Mouse (Mus musculus): ENCODE results near the gene Tardbp. TPM values are rescaled to one million over a fixed set of nuclear protein-coding genes. Genes with fewer than 3 reads are reported as not detected.

Gene Tardbp
- polyA plus RNA-seq, 1 experiment from 2014 or later, result 80.4 TPM

Other genes starting within 250 kb of the Tardbp start
- 12.2 and 13.4 TPM in 2 replicates for gene Ubiad1, start 182.2 kb downstream of the Tardbp start, polyA plus RNA-seq (2014; fragmentation: Nextera tagmentation; extraction: Ambion mirVana)
- 30.2 and 36.1 TPM in 2 replicates for gene Mtor, start 178.4 kb downstream of the Tardbp start, polyA plus RNA-seq (2014; fragmentation: Nextera tagmentation; extraction: Ambion mirVana)
- gene Angptl7, start 126.6 kb downstream of the Tardbp start, polyA plus RNA-seq (2014; fragmentation: Nextera tagmentation; extraction: Ambion mirVana), result 0.31 and 0.50 TPM in 2 replicates
- gene Exosc10, start 68.6 kb downstream of the Tardbp start, polyA plus RNA-seq (2014; fragmentation: Nextera tagmentation; extraction: Ambion mirVana), result 85.9 and 98.4 TPM in 2 replicates
- gene Srm, start 35.5 kb downstream of the Tardbp start, polyA plus RNA-seq (2014; fragmentation: Nextera tagmentation; extraction: Ambion mirVana), result 180 and 191 TPM in 2 replicates
- 0.20 and 1.2 TPM in 2 replicates for gene Masp2, start 24.5 kb downstream of the Tardbp start, polyA plus RNA-seq (2014; fragmentation: Nextera tagmentation; extraction: Ambion mirVana)
- not detected in 2 replicates for gene Gm572, start 16.3 kb upstream of the Tardbp start, polyA plus RNA-seq (2014; fragmentation: Nextera tagmentation; extraction: Ambion mirVana)
- gene Casz1, start 177.4 kb upstream of the Tardbp start, polyA plus RNA-seq (2014; fragmentation: Nextera tagmentation; extraction: Ambion mirVana), result 6.6 and 7.1 TPM in 2 replicates

All from hindbrain, embryonic 14.5 days (tissue).